Mouse (Mus musculus) cerebellum, postnatal 10 days (tissue): ENCODE data around the gene Rnf148.
A peak's percentile ranks its signal among the peaks of the same experiment; 100 is the strongest.

Experiments used
- DNase-seq, 2 experiments: peaks; one replicate each; pipeline ENCODE4 v3.0.0; 2021; ENCODE audit warnings: mixed read lengths in 2 of 2

The Rnf148 gene

DNA sequence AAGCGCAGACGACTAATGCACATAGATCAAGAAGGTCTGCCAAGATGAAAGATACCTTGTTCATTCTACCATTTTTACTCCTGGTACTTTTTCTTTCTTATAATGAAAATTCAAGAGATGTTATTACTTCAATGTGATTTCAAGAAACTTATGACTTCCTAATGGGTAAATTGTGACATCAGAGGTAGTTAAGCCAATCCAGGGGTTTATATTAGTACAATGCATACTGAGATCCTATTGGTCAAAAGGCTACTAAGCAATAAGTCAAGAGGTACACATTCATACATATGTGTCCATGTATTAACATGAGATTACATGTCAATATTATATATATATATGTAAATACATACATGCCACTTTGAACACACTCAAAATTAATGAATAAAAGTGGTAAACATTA is at the start of gene Rnf148:
TSS of gene Rnf148 (minus strand) at position 101 of the 400 bp plus-strand sequence.
- no peak for DNase-seq

DNA sequence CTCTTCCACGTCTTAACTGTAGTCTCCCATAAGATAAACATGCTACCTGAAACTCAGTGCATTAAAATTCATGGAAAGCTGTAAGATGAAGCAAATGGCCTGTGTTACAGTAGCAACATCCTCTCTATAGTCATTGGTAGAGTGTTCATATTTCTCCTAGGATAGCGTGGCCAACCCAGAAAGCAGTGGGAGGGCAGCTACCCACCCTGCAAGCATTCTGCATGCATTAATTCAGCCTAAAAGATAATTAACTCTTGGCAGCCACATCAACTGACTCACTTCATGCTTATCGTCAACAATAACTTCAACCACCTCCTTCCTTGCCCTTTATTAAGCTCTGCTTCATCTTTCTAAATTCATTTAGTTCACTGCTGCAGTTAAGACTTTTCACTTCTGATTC is 45.9 kb upstream of the Rnf148 start:
- peak in 1 of 2 experiments; percentile 34 for DNase-seq

DNA sequence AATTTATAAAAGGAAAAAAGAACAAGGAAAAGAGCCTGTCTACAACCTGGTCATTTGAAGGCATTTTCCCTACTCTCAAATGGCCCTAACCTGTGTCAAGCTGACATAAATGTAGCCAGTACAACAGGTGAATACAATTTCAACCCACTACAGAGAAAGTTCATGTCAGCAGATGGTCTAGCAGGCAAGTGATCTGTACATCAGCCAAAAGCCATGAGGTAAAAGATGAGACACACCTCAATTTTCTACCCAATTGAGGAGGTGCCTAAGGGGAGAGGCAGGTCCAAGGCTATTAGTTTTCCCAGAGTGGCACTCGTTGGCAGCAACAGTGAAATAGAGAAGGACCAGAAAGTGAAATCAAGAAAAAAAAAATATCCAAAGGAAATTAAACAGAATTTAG is 23.2 kb upstream of the Rnf148 start:
- DNase-seq: no peak

DNA sequence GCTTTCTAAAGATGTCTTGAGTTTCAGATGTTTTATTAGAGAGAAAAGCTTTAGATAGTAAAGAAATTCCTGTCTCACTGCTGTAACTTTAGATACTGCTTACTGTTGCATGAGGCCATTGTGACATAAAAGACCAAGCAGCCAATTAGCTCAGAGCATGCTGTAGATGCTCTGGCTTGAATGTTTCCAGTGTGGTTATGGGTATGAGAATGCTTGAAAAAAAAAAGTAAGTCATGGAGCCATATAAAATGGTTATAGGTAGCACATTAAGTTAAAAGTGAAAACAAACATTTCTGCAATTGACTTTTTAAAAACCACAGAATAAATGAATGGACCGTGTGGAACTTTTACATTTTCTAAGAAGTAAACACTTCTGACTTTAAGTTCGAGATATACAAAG is 4.7 kb downstream of the Rnf148 start, which contains the start of gene Rnf133:
TSS of gene Rnf133 (minus strand) at position 101 of the 400 bp plus-strand sequence.
- DNase-seq: no peak

DNA sequence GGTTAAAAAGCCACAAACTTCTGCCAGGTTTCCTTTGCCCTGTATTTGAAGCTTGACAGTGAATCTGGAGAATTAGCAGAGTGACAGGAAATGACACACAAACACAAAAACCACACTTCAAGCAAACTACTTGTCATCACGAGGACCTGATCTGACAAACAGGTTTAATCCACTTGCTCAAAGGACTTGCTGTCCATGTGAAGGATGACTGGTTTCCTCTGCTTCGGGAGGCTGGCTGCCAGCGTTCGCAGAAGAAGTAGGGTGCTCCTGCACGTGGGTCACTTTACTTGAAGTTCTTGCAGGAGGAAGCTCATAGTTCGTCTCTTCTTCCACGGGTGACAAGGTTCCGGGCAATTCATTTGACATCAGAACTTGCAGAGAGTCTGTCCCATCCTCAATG is 6.2 kb downstream of the Rnf148 start:
- no peak for DNase-seq

DNA sequence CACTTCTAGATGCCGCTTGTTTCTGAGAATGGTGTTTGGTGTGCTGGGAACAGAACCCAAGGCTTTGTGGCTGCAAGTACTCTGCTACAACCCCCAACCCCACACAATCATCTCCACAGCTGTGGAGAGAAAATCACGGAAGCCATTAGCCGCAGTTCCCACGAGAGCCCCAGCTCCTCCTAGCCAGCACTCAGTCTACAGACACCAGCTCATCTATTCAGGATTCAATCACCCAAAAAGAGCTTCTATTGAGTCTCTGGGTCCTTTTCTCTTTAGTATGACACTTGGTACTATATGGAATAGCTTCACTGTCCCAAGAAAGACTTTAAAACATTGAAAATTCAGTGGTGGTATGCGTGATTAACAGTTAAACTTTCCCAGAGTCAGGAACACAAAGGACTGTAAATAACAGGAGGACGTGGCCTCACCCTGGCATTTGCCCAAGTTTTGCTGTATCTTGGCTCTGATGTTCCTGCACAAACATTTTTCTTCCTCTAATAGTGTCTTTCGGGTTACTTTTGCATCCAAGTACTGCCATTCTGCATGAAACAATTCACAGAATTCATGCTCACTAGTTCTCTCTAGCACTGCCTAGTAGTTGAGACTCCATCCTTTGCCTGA is 7.2 kb downstream of the Rnf148 start:
- peak; percentile 54 to 56 for DNase-seq

DNA sequence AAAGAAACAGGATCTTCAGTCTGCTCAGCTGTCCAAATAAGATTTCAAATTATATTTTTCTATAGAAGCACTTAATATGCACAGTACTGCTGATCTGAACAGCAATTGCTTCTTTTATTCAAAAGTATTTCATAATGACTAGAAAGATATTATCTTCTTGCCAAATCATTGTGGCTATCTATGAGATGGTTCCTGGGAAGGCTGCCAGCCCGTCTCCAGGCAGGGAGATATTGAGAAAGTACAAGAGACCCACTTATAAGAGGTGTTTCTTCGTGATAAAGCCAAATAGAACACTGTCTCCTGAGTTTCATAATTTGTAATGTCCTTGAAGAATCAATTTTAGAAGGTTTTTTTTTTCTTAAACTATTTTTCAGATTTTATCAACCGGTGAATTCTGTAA is 17.9 kb downstream of the Rnf148 start:
- DNase-seq: peak; percentile 73 to 78

DNA sequence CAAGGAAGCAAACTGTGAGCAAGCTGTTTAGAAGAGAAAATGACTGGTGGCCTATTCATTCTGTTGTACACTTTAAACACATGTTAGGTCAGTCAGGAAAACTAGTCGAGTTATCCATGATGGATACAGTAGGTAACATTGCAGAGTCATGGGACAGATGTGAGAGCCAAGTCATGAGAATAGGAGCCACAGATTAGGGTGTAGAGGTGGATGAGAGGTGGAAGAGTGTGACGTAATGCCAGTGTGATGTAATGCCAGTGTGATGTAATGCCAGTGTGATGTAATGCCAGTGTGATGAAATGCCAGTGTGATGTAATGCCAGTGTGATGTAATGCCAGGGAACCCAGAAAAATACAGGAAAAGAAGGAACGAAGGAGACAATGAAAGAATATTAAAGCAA is 19.7 kb downstream of the Rnf148 start:
- DNase-seq: no peak

DNA sequence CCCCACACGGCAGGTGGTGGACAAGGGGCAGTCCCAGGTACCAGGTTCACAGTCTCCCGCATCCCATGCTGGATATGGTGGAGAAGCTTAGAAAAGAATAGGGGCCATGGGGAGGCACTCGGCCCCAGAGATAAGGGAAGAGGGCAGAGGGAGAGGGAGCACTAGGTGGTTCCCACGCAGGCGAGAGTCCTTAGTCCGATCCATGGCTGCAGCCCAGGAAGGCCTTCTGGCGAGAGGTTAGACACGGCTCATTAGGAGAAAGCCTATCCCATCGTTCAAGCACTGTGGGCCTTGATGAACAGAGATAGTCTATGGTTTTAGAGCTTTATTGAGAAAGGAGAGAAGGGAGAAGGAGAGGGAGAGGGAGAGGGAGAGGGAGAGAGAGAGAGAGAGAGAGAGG is 20.9 kb downstream of the Rnf148 start:
- DNase-seq: peak; percentile 35 to 53

DNA sequence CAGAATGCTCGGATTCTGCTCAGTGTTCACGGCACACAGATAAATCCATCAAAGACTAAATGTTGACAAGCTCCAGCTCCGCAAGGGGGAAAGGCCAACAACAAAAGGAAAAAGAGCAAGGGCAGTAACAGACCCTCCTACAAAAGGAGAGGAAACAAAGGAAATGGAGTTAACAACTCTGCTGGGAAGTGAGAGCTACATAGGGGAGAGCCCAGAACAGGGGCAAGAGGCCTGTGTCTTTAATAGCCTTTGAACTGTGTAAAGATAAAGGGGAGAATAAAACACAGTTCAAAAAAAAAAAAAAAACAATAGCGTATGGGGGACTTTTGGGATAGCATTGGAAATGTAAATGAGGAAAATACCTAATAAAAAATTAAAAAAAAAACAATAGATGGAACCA is 24.5 kb downstream of the Rnf148 start:
- DNase-seq: no peak
